Mouse (Mus musculus): ENCODE measurements around the gene Ankrd33b.

Gene Ankrd33b

DNA sequence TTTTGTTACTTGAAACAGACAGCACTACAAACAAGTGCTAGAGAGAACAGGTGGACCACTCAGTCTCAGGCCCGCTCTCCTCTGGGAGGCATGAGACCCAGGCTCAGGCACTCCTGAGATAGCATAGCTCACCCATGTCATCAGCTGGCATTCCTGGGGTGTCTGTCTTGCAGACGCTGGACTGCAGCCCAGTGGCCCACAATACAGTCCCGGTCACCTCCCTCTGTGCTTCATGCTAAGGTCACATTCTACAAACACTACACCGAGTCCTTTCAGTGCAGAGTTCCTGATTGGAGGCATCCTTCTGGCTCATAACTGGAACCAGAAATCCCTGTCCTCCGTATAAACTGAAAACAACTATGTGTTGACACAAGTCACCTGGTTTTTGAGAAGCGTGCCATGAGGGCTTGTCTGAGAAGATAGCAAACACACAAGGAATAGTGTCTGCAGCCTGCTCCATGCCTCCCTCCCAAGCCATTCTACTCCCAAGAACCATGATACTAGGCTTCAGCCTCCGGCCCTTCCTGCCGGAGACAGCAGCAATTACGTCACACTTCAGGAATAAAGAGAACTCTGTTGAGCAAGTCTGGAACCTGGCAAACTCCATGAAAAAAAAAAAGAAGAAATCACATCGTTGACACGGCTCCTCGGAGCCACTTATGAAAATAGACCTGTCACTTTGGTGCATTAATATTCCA, 65.1 kb downstream of the Ankrd33b start:
- DNase-seq = no peak

DNA sequence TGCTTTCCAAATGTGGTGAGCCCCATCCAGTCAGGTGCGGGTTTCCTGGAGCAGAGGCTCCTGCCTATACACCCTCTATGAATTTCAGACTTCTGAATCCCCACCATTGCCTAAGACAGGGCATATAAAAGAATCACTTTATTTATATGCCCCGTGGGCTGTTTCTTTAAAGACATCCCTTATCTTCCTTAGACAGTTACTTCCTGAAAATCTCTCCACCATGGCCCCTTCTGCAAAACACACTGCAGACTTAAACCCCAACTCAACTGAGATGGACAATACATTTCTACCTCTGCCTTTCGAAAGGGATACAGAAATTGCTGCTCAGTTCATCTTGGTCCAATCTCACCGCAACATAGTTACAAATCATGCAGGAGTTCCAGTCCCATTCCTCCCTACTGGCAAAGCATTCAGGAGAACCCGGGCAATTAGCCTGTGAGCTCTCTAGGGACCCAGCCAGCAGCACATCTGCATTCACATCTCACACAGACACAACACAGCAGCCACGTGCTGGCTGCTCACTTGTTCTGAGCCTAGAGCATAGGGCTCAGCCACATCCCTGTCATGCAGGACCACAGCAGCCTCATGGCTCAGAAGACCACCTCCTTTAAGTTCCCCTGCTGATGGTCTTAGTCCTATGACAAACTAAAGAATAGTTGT, 68.1 kb downstream of the Ankrd33b start:
- no peak for DNase-seq

DNA sequence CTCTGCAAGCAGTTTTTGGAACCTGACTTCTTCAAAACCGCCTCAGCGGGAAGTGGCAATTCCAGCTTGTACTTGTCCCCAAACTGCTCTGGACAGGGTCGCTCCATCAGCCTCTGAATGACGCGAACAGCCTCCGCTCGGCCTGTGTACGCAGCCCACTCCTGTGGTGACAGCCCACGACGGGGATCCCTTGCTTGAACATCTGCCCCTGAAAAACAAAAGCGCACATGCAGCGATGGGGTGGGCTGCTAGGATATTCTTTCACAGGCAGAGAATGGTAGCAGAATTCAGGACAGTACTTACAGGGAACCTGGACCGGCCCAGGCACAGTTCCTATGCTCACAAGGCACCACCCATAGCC, 69.8 kb downstream of the Ankrd33b start:
- no peak for DNase-seq

DNA sequence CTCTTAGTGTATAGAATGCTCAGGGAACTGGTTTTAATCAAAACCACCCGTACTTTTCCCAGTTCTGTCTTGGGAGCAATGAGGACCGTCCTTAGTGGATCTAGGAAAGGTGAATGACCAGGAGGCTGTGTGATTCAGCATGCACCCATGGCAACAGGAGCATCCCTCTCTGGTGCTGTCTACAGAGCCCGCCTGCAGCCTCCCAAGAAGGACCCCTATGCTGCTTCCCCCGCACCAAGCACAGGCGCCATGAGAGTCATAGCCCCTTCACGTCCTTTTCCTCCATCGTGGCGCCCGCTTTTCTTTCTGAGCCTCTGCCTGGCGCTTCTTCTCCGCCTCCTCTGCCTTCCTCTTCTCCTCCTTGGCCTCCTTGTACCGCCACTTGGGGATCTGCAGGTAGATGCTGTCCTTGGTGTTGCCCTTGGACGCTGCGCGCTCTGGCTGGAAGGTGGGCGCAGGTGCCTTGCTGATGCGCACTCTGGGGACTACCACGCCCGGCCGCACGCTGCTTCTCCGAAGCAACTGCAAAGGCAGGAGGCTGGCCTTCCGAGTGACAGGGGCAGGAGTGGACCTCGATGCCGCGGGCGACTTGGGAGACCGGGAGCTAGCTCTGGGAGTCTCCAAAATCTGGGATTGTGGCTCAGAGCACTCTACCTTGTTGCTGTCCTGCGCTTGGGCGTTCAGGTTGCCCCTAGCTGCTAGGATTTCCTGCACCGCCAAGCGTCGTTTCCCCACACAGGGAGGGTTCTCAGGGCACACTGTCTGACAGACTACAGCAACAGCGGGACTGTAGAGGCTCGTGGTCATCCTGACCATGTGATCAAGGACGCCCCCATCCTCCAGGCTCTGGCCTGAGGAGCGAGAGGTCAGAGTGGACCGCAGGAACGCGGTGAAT, 70.4 kb downstream of the Ankrd33b start:
- DNase-seq = no peak

DNA sequence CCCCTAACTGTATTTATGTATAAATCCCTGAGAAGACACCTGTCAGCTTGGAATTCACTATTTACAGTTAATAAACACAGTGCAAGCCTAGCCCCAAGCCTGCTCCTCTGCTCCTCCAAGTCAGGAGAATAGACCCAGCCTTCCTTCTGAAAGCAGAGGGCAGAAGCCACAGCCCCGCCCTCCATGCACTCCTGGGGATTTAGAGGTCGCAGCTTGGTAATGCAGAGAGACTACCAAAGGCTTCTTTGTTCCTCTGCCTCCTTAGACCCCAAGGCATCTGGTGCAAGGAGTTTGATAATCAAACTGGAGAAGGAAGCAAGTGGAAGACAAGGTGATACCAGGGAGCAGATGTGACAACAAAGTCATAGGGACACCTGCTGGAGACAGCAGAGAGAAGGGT, 73.2 kb downstream of the Ankrd33b start:
- no peak for DNase-seq

DNA sequence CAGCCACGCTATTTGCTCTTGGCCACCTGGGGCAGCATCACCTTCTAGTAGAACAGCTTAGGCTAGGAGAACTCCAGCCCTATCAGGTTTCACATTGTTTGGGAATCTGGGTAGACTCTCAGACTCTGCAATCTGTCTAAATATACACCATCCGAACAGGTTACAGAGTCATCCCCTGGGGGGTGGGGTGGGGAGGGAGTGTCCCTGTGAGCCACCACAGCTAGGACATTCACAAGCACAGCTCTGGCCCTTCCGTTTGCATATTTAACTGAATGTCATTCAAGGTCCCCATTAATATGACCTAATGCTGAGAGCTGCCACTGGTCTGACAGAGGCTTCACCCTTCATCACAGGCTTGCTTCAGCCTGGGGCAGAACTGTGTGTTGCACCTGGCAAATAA, 74.9 kb downstream of the Ankrd33b start:
- no peak for DNase-seq

DNA sequence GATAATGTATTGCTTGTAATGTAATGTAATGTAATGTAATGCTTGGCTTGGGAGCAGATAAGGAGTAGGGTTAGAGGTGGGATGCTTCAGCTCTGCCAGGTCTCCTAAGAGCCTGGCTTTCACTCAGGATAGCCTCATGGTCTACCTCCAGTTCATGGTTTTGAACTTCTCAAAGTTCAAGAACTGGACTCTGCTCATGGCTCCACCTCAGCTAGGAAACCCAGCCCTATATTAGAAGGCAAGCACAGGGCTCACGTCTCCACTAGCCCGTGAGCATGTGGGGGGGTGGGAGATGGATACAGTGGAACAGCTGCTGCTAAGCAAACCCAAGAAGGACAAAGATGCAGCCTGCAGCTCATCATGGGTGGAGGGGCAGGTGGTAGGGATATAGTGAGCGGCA, 81.8 kb downstream of the Ankrd33b start:
- DNase-seq = no peak

DNA sequence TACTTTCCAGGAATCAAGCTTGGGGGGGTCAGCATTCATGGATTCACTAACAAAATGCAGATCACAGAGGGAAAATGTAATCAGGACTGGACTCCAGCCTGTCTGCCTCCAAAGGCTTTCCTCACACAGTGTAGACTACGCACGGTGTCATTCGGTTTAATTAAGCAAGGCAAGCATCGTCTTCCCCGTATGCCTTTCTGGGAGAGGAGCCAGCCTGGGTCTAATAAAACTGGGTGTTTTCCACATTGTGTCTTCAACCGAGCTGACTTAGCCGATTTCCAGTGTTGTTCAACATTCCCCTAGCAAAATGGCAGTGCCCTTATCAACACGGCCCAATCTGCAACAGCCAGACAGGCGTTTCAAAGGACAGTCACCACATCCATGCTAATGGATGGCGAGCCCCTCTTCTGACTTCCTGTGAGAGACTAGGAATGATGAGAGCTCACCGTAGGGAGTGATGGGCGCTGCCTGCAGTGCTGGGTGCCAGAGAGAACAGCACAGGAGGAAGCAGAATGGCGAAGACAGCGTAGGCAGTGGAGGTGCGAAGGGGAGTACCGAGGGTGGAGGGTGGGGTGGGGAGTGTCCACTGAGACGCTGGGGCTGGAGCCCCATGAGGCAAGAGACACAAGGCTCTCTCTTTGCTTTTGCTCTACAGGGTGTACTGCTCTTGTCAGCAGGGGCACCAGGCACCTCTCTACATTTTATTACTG, 82.4 kb downstream of the Ankrd33b start:
- DNase-seq = no peak

DNA sequence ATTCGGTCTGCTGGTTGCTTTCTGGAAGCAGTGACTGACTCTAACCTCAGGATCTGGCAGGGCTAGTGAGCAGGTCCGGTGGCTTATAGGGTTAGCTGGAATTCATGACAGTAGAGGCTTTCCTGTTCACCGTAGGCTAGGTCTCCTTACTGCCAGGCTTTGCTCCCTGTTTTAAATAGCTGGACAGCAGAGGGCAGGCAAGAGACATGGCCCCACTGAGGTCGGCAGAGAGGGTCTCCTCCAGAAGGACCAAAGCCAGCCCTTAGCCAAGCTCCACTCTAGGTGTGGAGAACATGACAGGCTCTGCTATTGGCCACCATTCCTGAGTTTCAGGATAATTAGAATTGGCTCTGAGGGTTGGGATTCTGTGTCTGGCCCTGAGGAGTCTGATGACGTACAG, 83.4 kb downstream of the Ankrd33b start:
- DNase-seq = no peak

DNA sequence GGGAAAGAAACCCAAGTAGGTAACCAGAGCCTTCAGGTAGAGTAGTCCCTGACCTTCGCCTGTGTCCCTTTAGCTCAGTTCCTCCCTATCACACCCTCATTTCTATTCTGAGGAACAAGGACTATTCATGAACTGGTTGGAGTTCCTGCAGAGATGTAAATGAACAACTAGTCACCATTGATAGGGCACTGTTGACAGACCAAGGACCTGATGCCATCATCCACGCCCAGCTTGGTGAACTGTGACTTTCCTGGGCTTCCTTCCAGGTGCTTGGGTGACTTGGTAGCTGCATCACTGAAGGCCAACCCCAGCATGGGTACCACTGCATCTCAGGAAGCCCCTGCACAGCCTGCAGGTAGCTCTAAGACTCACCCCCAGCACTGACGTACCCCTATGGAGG, 85.2 kb downstream of the Ankrd33b start:
- no peak for DNase-seq

DNA sequence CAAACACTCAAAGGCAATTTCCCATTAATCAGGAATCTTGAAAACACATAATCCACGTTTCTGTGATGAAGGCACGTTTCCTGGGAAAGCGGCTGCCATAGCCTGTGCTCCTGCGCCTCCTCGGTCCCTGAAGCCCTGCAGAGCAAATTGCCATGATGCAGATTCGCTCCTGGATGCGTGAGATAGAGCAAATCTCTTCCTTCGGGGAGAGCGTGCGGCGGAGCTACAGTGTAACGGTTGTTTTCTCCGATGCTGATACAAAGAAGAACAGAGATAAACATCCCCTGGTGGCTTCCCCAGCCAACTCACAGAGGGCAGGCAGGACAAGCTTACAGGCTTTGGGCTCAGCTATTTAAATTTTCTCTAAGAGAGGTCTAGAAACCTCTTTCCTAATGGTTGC, 85.7 kb downstream of the Ankrd33b start:
- no peak for DNase-seq

DNA sequence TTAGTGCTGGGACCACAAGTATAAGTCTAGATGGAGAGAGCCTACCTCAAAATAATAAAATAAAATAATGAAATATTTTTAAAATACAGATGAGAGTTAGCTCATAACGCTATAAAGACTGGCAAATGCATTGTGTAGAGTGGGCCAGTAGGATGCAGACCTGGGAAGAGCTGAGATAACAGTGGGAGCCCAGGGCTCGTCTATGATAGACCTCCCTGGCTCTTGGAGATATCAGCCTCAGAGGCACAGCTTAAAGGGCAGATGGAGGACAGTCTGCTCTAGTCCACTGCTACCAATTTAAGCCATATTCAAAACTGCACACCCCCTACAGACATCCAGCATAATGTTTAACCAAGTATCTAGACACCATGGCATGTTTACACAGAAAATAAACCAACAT, 86.8 kb downstream of the Ankrd33b start:
- DNase-seq = no peak

DNA sequence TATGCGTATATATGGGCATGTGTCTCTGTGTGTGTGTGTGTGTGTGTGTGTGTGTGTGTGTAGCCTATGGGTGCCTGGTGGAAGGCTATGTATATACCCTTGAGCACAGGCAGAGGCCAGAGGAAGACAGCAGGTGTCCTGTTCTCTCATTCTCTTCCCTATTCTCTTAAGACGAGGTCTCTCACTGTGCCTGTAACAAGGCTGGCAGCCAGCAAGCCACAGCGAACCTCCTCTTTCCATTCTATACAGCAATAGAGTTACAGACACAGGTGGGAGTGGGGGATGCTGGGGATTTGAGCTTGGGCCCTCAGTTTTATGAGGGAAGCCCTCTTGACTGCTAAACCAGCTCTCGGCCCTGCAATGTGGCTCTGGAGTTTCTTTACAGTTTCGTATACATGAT, 87.5 kb downstream of the Ankrd33b start:
- peak; percentile 22 for DNase-seq

DNA sequence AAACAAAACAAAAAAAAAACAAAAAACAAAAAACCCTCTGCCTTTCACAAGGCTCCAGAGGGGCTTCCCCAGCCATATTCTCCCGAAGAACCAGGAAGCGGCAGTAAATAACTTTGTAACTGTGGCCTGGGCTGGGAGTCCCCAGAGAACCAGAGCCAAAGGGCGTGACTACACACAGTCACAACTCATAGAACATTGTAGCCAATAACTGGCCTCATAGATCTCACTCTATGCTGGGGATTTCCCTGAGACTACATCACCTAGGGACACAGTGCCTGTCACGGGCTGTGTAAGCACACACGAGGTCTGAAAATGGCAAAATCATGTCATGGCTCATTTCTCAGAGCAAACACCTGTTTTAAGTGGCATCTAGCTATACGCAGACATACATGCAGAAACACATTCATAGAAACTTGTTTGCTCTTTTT, 87.9 kb downstream of the Ankrd33b start:
- peak; percentile 66 to 74 for DNase-seq

DNA sequence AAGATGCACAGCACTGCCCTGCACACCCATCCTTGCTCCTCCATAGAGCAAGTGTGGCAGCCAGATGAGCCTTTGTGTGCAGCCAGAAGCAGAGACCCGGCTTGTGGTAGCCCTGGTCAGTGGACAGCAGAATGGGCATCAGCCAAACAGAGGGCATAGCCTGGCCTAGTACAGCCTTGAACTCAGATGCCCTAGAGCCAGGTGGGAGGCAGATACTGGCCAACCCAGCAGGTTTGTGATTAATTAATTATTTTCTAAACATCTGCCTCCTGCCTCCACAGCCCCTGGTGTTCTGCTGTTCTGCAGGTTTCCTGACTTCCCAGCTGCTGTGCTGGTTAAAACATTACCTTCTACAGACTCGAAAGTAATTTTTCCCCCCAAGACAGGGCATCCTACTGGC, 88.4 kb downstream of the Ankrd33b start:
- DNase-seq = peak; percentile 9 to 11

DNA sequence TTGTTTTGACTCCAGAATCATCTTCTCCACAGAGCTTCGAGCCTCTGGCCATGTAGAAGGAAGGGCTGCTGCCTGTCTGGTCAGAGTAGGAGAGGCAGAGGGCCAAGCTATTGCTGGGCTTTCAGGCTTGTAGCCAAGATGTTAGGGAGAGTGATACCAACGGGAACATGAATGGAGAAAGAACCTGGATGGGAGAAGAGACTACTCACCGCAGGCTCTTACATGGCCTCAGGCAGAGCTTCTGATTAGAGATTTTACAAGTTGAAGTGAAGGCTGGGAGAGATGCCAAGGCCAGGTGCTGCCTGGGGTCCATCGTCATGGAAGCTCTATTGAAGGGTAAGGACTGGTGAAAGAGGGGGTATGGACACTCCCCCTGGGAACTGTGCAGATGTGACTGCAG, 89.4 kb downstream of the Ankrd33b start:
- no peak for DNase-seq

DNA sequence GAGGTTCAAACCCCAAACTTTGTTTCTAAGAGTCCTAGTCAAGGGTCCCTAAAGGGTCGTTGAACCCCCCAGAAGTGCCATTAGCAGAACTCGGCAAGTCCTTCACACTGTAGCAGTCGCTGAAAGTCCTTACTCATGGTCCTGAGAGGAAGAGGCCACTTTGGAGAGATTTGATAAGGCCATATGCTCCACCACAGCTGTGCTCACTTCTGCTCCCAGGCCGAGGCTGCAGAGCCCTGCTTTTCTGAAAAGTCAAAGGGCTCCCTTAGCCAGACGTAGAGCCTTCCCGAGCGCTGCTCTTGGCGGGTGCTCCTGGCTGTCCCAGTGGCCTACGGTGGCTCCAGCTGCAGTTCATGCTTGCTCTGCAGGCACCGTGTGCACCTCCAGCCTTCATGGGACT, 94.0 kb downstream of the Ankrd33b start:
- DNase-seq = no peak

DNA sequence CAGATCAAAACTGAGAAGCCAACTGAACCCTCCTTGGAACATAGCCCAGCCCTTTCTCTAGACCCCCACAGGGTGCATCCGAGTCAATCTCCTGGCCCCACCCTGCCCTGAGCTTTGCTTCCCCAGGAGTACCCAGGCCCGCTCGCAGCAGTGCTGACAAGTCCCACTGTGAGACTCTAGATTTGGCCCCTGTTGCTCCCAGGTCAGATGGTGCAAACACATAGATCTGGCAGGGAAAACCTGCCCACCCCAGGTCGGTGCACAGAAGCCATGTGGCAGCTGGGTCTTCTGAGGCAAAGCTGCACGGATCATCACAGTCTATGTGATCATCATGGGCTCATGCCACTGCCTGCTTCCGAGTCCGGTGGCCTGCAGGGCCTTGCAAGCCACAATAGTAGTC, 94.8 kb downstream of the Ankrd33b start:
- DNase-seq = no peak

DNA sequence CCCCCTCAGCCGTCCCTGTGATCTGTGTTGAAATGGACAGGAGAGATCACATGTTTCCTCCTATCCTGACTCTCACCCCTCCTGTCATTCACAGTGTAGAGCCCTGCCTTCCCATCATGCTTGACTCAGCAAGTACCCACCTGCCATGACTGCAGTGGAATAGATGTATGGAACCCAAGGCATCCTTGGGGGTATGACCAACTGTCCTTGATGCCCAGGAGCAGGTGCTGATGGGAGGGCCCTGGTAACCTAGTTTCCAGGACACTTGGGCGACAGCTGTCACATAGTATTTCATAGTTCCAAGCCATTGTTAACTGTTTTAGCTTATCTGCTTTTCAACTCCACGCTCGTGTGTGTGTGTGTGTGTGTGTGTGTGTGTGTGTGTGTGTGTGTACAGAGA, 98.0 kb downstream of the Ankrd33b start:
- no peak for DNase-seq

DNA sequence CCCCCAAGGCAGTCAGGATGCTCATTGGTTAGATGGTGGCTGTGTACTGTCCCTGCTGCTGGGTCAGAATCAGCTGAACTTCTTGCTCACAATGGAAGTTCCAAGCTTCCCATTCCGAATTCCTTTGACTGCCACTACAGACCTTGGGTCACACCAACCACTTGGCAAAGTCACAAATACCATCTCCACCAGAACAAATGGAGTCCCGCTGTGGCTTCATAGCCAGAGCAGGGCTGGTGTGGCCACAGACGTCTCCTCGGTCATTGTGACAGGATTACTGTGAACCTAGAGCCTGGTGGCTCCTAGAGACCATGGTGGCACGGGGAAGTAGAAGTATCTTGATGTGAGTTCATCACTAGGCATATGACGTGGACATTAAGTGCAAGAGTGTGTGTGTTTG, 99.4 kb downstream of the Ankrd33b start:
- no peak for DNase-seq

DNA sequence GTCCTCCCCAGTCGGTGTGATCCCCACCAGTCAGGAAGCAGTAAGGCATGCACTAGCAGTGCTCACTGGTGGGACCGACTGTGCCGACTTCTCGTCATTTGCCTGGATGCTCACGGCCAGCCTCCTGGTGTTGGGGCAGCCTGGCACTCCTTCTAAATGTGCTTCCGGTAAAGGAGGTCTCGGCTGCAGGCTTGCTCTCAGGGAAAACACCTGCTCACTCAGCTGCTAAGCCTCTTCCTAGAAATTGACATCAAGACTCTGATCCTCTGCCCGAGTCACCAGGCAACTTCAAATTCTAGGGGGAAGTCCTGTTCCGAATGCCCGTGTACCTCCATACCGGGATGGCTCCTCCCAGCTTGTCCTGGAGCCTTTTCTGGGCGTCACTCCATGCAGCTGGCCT, 101.7 kb downstream of the Ankrd33b start:
- no peak for DNase-seq

DNA sequence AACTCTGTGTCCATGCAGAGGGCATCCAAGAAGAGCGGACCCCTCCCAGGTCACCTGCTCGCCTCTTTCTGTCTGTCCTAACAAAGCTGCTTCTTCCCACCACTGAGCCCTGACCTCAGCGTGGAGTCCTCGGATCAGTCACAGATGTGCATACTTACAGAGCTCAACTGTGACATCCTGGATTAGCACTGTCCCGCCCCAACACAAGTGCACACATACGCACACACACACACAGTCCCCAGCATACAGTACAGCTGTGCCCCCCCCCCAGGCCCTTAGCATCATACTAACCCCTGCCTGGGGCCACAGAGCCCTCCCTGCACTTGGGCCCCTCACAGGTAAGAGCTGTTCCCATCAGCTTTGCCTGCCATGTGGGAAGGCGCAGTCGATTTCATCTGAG, 102.1 kb downstream of the Ankrd33b start:
- no peak for DNase-seq

DNA sequence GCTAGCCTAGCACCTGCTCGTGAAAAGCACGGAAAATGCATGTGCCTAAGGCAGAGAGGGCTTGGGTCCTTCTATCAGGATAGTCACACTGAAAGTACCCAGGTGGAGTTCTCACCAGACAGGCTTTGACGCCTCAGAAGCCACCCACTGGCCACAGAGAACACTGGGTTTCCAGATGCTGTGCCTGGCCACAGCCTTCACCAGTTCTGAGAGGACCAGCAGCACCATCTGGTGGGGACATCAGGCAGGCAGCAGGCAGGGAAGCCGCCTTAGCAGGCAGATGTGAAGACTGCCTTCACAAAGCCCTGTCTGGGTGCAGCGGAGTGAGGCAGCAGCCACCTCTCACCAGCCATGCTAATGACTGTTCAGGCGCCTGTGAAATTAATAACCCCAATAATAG, 102.7 kb downstream of the Ankrd33b start:
- DNase-seq = peak; percentile 62 to 66
